Mouse (Mus musculus) fibroblast of lung, adult 2 months (primary cell): ENCODE results near the gene Cldn34c3.
"Not testable (repeated sequence)": the region's sequence is repeated elsewhere in the genome, so short reads cannot be mapped to it uniquely, and the experiment has no call there.

Source experiments
- DNase-seq: peaks from one replicate; pipeline ENCODE4 v3.0.0-alpha.2; 2011; ENCODE audit warnings: low read depth

Gene Cldn34c3

GRCm38 (mm10) chrX:123793365-123793764 lies at the start of gene Cldn34c3:
Gene Cldn34c3, plus strand, starts transcription at chrX:123793665.
- not testable (repeated sequence) for DNase-seq
